22 mouse cellular contexts compared by ENCODE assay signal in genomic region chr9:99212643-99213042, GRCm38 (mm10). TPM values are rescaled to one million over a fixed set of nuclear protein-coding genes. Genes with fewer than 3 reads are reported as not detected.
"Had no signal": no experiment of that assay in that cellular context is flagged by ENCODE, and none has a peak within 500 bp of the region (broad histone marks: within the 10 kb centered on the region; RNA-seq: fewer than 3 reads in every experiment).

No protein-coding gene starts in this region.

- H3K27me3 ChIP-seq: limb, embryonic 12.5 days; liver, embryonic 15.5 days; neural tube, embryonic 12.5 days had no signal

- H3K4me2 ChIP-seq: limb, embryonic 12.5 days; liver, embryonic 15.5 days; neural tube, embryonic 12.5 days had no signal

- H3K27ac ChIP-seq: layer of hippocampus, adult 2 months; limb, embryonic 12.5 days; liver, embryonic 15.5 days; midbrain, embryonic 10.5 days; neural tube, embryonic 12.5 days had no signal

- DNase-seq: kidney, postnatal 10 days; kidney, postnatal 4 days; liver; lung, adult 2 months; lung, postnatal 36 days; midbrain, embryonic 14.5 days; right cerebral cortex, postnatal 4 days; spleen, adult 18-20 months; thymus, adult 18-20 months; thymus, postnatal 14 days had no signal

- H3K36me3 ChIP-seq: limb, embryonic 12.5 days; liver, embryonic 15.5 days; midbrain, embryonic 10.5 days; neural tube, embryonic 12.5 days had no signal

- ATAC-seq: lung, postnatal 0 days had no signal

- H3K9me3 ChIP-seq: limb, embryonic 12.5 days; liver, embryonic 15.5 days; midbrain, embryonic 10.5 days; neural tube, embryonic 12.5 days had no signal

- H3K9ac ChIP-seq: limb, embryonic 12.5 days; liver, embryonic 15.5 days; neural tube, embryonic 12.5 days had no signal

- H3K4me3 ChIP-seq: layer of hippocampus, adult 2 months; limb, embryonic 12.5 days; liver, embryonic 15.5 days; midbrain, embryonic 10.5 days; neural tube, embryonic 12.5 days had no signal

- H3K4me1 ChIP-seq: limb, embryonic 12.5 days; liver, embryonic 15.5 days; neural tube, embryonic 12.5 days had no signal

RNA-seq across cellular contexts. Expression of gene Faiml, which starts 24.4 kb away (rescaled TPM):
- total RNA-seq: layer of hippocampus, adult 2 months; layer of hippocampus, postnatal 10 days; left cerebral cortex, postnatal 36 days; monocyte, adult 5-6 weeks; neutrophil, adult 5-6 weeks had no signal
- polyA plus RNA-seq: kidney, embryonic 14.5 days; limb, embryonic 12.5 days; liver, embryonic 15.5 days; lung, adult 2 months; lung, postnatal 0 days; midbrain, embryonic 10.5 days; midbrain, embryonic 14.5 days; neural tube, embryonic 12.5 days; stomach, embryonic 14.5 days had no signal
